Mouse (Mus musculus) right cerebral cortex, adult 18-20 months (tissue): ENCODE data around the gene Pcca.

Experiments used
- DNase-seq: peaks from one replicate; pipeline ENCODE4 v3.0.0; 2022; ENCODE audit warnings: mixed read lengths

The Pcca gene

GRCm38 (mm10) chr14:122754311-122754710 is 220.2 kb downstream of the Pcca start:
- DNase-seq: peak; percentile 55

- DNase-seq: peak; percentile 8
Observed at GRCm38 (mm10) chr14:122755559-122755958, 221.4 kb downstream of the Pcca start.

DNA sequence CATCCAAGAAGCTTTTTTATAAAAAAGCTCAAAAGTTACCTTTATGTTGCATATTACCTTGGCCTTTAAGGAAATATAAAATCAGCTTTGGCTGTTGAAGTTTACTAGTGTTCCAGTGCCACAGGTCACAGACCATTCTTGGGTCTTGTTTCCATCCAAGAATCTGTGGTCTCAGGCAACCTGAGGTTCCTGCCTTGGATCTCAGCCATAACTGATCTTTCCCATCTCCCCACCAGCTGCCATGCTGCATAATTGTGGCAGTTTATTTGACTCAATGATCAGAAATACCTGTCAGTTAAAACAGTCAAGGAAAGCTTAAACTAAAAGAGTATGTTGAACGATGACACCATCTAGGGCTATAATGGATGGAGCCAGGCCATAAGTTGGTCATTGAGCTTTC is 222.5 kb downstream of the Pcca start:
- no peak for DNase-seq

DNA sequence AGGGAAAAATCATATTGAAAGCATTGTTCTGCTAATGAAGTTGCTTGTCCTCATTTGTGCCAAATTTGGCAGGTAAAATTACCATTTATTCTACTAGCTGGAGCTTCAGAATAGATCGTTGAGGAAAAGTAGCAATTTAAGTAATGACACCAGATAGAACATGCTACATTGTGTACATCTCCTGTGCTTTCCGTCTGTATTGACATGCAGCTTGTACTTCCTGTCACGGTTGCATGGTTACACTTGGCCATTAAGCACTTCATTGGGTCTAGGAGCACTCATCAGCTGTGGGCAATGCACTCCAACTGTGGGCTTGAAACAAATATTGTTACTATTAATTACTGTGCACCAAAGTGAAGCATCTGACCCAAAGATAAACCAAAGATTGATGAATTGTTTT is 225.8 kb downstream of the Pcca start:
- DNase-seq: no peak

DNA sequence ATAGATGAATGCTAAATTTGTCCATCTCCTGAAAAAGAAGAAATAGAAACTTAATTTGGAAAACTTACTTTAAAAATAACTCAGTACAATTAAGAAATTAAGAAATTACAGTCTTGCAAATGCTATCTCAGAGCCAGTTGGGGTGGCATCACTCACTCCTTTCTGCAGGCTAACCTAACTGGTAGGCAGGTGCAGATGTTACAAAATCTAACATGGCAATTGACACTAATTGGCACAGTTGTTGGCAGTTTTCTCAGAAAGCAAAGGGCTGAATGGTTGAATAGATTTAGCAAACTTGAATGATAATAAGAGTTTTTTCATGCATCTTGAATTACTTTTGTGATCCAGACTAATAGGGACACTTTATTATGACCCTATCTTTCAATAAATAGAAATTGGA is 226.7 kb downstream of the Pcca start:
- no peak for DNase-seq

GRCm38 (mm10) chr14:122762603-122763002 is 228.5 kb downstream of the Pcca start:
- no peak for DNase-seq

DNA sequence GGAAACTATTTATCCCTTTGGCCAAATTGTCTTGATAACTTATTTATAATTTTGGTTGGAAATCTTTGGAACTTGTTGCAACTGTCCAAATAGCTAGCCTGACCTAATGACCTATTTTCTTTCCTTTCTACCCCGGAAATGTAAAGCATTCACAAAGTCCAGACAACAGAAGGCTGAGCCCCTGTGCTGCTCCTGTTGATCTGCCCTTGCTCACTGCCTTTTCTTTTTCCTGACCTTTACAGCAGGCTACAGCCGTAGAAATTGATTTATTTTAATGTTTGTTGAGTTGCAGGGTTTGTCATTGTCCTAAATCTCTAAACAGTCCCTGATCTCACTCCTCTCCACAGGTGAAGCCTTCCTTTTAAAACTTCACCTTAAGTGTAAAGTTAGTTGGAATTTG is 231.8 kb downstream of the Pcca start:
- DNase-seq: no peak

DNA sequence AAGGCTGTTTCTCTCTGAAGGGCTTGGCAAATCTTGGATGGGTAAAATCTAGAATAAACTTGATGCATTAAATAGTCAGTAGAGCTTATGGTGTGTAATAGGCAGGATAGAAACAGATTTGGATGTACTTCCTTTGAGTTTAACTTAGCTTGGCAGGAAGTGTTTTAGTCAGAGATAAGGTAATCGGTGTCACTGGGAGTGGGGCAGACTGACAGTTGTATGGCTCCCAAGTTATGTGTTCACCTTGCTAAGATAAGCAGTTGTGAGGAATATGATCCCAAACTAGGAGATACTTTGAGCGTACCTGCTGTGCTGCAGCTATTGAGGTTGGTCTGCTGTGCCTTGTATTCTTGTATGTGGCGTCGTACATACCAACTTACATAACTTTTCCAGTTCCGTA is 232.3 kb downstream of the Pcca start:
- DNase-seq: no peak

DNA sequence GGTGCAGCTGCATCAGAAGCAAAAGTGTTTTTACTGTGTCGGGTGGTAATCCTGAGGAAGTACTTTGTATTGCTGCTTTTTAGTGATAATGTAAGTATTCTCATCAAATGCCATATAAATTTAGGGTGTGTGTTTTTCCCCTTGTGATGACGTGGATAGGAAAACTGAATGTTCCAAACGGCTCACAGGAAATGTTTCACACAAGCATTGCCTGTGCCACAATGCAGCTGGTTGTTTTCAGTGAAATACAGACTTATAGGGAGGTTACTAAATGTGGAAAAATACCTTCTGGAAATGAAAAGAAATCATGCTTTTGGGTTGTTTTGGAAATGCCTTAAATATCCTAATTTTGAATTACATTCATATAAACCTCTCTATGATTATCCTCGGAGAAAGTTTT is 250.6 kb downstream of the Pcca start:
- DNase-seq: no peak

GRCm38 (mm10) chr14:122788199-122788598 is 254.1 kb downstream of the Pcca start:
- DNase-seq: no peak

- DNase-seq: no peak
Observed at GRCm38 (mm10) chr14:122790111-122790510, 256.0 kb downstream of the Pcca start.

DNA sequence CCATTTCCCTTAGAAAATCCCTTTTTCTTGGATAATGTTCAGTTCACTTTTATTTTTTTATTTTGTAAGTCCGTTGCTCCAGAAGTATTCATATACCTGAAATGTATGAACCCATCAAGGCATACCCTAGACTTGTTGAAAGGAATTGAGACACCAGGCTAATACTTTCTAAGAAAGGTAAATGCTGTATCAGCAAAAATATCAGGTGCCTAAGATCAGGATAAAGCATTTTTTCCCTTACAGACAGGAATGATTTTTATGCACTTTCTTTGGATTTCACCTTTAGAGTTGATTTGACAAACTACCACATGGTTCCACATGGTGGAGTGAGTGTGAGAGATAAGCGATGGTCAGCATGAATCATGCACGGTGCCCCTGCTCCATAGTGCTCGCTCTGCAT is 259.2 kb downstream of the Pcca start:
- no peak for DNase-seq

GRCm38 (mm10) chr14:122800296-122800695 is 266.2 kb downstream of the Pcca start:
- no peak for DNase-seq

DNA sequence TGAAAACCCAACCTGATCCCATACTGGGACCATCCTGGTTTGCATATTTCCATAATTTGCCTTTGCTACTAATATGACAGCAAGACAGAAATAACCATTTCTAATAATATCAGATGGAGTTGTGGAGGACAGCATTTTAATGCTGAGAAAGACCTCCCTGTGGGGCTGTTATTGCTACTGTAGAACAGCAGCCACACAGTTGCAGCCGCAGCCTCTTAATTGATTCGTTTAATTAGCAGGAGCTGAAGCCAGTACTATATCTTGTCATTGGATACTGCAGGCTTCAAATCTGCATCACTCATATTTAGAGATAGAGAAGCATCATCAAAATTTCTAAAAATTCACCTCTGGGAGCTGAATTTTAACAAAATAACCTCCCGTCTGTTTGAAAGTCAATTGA is 286.9 kb downstream of the Pcca start:
- DNase-seq: no peak

DNA sequence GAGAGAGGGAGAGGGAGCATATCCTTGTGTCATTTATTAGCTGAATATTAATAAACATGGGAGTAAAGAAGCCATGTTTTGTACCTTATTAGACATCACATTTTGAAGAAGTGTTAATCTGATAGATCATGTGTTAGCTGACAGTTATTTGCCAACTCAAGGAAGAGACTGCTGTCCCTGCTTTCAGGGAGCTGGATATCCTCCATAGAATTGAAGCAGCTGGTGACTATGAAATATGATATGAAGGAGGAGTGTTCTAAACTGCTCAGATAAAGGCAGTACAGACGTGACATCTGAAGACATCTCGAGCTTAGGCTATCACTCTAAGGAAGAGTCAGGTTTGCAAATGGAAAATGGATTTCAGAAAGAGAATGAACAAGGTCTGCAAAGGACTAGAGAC is 289.7 kb downstream of the Pcca start:
- DNase-seq: no peak

DNA sequence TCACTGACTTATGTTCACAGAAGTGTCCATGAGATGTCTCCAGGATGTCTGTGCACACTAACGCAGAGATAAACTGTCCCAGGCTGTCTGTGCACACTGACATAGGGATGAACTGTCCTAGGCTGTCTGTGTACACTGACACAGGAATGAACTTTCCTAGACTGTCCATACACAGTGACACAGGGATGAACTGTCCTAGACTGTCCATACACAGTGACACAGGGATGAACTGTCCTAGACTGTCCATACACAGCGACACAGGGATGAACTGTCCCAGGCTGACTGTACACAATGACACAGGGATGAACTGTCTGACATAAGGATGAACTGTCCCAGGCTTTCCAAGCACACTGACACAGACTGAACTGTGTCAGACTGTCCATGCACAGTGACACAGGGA is 291.3 kb downstream of the Pcca start:
- no peak for DNase-seq

DNA sequence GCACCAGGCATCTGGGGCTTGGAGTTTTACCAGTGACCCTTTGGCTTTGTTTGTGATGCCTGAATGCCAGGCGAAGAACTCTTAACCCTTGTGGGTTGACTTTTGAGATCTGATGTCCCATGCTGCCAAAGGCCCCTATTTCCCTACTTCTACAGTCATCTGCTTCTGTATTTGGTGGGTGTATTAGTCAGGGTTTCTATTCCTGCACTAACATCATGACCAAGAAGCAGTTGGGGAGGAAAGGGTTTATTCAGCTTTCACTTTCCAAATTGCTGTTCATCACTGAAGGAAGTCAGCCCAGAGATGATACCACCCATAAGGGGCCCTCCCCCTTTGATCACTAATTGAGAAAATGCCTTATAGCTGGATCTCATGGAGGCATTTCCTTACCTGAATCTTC is 296.3 kb downstream of the Pcca start:
- no peak for DNase-seq

- DNase-seq: no peak
Observed at GRCm38 (mm10) chr14:122833666-122834065, 299.5 kb downstream of the Pcca start.

DNA sequence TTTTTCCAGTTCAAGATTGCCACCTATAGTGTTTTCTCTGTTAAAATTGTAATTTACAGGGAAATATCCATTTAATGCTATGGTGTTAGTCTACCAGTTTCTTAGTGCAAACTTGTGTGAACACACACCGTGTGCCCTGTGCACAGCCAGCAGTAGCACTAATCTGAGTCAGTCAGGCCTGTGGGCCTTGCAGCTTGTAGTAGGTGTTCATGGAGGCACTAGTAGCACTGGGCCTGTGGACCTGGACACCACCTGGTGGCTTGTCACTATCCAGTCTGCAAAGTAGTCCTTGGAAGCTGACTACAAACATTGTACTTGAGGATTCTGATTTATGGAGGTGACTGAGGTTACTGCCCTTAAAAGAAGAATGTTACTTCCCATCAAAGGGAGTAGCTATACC is 300.6 kb downstream of the Pcca start:
- no peak for DNase-seq

- DNase-seq: no peak
Observed at GRCm38 (mm10) chr14:122835487-122836190, 301.5 kb downstream of the Pcca start.

DNA sequence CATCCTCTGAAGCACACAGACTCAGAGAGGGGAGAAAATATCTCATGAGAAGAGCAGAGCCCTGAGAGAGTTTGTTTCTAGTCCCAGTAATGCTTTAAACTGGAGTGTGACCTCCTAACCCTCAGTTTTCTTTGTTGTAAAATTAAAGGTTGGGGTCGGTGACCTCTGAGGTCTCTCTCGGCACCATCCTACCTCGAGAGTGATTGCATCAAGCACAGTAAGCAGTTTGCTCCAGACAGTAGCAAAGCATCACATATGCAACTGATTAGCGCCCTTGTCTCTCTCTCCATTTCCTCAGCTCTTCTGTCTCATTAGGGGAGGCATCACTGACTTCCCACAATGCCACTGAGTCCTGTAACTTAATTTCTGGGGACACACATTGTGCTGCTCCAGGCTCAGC is 302.1 kb downstream of the Pcca start:
- no peak for DNase-seq

GRCm38 (mm10) chr14:122837018-122837417 is 302.9 kb downstream of the Pcca start:
- no peak for DNase-seq

DNA sequence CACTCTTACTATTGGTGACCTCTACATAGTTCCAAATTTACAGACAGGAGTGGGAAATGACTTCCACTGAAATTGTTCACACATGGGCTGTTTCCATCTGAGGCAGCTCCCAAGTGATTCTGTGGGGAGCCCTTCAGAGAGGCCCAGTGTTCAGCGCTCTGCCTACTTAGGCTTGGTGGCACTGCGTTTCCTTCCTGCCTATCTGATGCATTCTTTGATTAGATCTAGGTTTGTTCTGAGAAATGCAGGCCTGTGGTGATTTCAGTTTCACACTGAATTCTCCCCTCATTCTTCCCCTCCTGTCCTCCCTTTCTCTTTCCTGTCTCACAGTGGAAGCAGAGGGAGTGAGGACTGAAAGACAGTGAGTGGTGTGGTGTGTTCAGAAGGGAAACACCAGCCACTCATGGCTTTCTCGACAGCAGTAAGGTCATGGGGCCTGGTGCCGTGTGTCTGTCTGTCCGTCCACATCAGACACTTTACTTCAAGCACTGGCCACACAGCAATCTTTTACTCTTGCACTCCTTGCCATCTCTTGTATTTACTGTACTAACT is 318.5 kb downstream of the Pcca start:
- no peak for DNase-seq

DNA sequence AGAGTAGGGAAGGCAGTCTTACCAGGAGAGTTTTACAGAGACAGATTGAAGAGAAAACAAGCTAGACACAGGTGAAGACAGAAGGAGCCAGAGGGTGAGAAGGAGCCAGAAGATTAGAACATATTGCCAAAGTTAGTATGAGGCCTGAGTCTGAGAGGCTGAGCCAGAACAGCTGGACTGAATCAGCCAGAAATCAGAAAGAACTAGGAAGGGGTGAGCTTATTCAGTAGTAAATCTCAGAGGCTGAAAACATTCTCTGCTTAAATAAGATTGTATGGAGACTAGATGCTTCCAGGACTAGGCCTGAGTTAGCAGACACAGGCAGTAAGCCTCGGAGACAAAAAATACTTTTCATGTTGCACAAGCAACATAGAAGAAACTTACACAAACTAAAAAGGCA is 325.7 kb downstream of the Pcca start:
- no peak for DNase-seq

GRCm38 (mm10) chr14:122862623-122863022 is 328.5 kb downstream of the Pcca start:
- peak; percentile 10 for DNase-seq
